Mouse (Mus musculus): ENCODE results near the gene Shank1. TPM values are rescaled to one million over a fixed set of nuclear protein-coding genes. Genes with fewer than 3 reads are reported as not detected.

The Shank1 gene
- polyA plus RNA-seq, 2 experiments = 4.3 to 13.6 TPM

- Histone ChIP-seq H3K4me2 (replicated peaks; ENCODE audit: low read depth, low read length, severe bottlenecking) (peak within 1 kb of the TSS; percentile 96), H3K36me3 (ENCODE audit: control insufficient read depth, insufficient read depth, low read length) (no peaks in the 10 kb centered on the region), H3K4me3 (replicated peaks; ENCODE audit: low read length) (peak within 1 kb of the TSS; percentile 50), H3K9ac (ENCODE audit: low read depth, low read length, severe bottlenecking) (peak within 1 kb of the TSS; percentile 50), H3K27ac (replicated peaks; ENCODE audit: low read depth, low read length) (no peak within 1 kb of the TSS), H3K9me3 (ENCODE audit: control insufficient read depth, low read length) (no peaks in the 10 kb centered on the region), H3K27me3 (ENCODE audit: control insufficient read depth, insufficient read depth, low read length) (0 out of 2 replicates have a peak, but pooled peaks cover 4% of the 10 kb centered on the region), H3K4me1 (ENCODE audit: control insufficient read depth, insufficient read depth, low read length) (no peaks in the 10 kb centered on the region)
- WGBS = 0% methylated on average over 11 of the region's 33 CpGs
- ATAC-seq (ENCODE audit: low FRiP score, low read depth) = peak; percentile 84
- TF ChIP-seq POLR2A (IDR thresholded peaks at IDR 0.05; ENCODE audit: borderline replicate concordance, extremely low read depth, insufficient read depth, insufficient read length) = no peak
- peak; percentile 70 for DNase-seq (ENCODE audit: low spot score)
These were observed 74.1 kb downstream of the Shank1 start, which contains the start of gene Syt3 for GRCm38 (mm10) chr7:44383980-44384715. Gene Syt3, plus strand, starts transcription at chr7:44384102.

- ATAC-seq (ENCODE audit: low FRiP score, low read depth) (no peak), DNase-seq (ENCODE audit: low spot score) (no peak)
- Histone ChIP-seq H3K27me3 (ENCODE audit: control insufficient read depth, insufficient read depth, low read length) (0 out of 2 replicates have a peak, but pooled peaks cover 4% of the 10 kb centered on the region), H3K4me1 (ENCODE audit: control insufficient read depth, insufficient read depth, low read length) (no peaks in the 10 kb centered on the region), H3K9me3 (ENCODE audit: control insufficient read depth, low read length) (no peaks in the 10 kb centered on the region), H3K4me3 (replicated peaks; ENCODE audit: low read length) (peak overlapping the region; percentile 50), H3K4me2 (replicated peaks; ENCODE audit: low read depth, low read length, severe bottlenecking) (peak overlapping the region; percentile 96), H3K9ac (ENCODE audit: low read depth, low read length, severe bottlenecking) (peak overlapping the region; percentile 50), H3K36me3 (ENCODE audit: control insufficient read depth, insufficient read depth, low read length) (no peaks in the 10 kb centered on the region), H3K27ac (replicated peaks; ENCODE audit: low read depth, low read length) (no peak overlapping the region)
- no peak for TF ChIP-seq POLR2A (IDR thresholded peaks at IDR 0.05; ENCODE audit: borderline replicate concordance, extremely low read depth, insufficient read depth, insufficient read length)
- 0% methylated on average over 17 of the region's 17 CpGs for WGBS
These were observed 74.6 kb downstream of the Shank1 start for GRCm38 (mm10) chr7:44384716-44385059.

DNA sequence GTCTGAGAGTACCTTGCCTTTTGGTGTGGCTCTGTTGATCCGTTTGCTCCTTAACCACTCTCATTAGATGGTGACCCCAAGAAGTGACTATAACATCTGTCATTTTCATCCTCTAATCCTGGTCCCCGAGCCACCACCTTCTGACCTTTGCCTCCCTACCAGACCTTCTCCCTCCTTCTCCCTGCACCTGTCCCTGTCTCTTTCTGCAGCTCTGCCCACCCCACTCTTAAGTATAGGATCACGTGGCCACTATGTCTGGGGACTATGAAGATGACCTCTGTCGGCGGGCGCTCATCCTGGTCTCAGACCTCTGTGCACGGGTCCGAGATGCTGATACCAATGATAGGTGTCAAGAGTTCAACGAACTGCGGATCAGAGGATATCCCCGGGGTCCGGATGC, 75.7 kb downstream of the Shank1 start, which contains the start of gene 1700008O03Rik:
Gene 1700008O03Rik (minus strand): TSS at position 101 of the 400 bp plus-strand sequence.
- H3K27ac ChIP-seq (replicated peaks; ENCODE audit: low read depth, low read length) = no peak within 1 kb of the TSS
- no peaks in the 10 kb centered on the region for H3K4me1 ChIP-seq (ENCODE audit: control insufficient read depth, insufficient read depth, low read length)
- no peak for ATAC-seq (ENCODE audit: low FRiP score, low read depth)
- H3K4me3 ChIP-seq (replicated peaks; ENCODE audit: low read length) = peak within 1 kb of the TSS; percentile 50
- H3K4me2 ChIP-seq (replicated peaks; ENCODE audit: low read depth, low read length, severe bottlenecking) = peak within 1 kb of the TSS; percentile 96
- TF ChIP-seq POLR2A (IDR thresholded peaks at IDR 0.05; ENCODE audit: borderline replicate concordance, extremely low read depth, insufficient read depth, insufficient read length) = no peak
- DNase-seq (ENCODE audit: low spot score) = no peak
- 0 out of 2 replicates have a peak, but pooled peaks cover 4% of the 10 kb centered on the region for H3K27me3 ChIP-seq (ENCODE audit: control insufficient read depth, insufficient read depth, low read length)
- WGBS = 75% methylated on average over 12 of the region's 12 CpGs
- H3K36me3 ChIP-seq (ENCODE audit: control insufficient read depth, insufficient read depth, low read length) = no peaks in the 10 kb centered on the region
- H3K9ac ChIP-seq (ENCODE audit: low read depth, low read length, severe bottlenecking) = peak within 1 kb of the TSS; percentile 50
- H3K9me3 ChIP-seq (ENCODE audit: control insufficient read depth, low read length) = no peaks in the 10 kb centered on the region

DNA sequence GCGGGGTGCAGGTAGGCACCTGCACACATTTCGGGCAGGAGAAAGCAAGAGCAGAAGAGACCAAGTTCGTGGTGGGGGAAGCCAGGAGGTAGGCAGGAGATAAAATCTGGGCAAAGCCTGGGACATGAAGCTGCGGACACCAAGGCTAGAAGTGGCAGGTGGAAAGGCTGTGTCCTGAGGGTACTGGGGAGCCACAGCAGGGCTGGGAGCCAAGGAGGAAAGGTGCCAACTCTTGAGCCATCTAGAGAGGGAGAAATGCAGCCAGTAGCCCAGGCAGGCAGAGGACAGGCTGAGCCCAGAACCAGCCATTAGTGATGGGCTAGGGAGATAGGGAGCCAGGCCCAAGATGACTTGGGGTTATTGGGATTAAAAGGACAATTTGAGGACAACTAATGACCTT, 81.8 kb downstream of the Shank1 start:
- Histone ChIP-seq H3K9me3 (ENCODE audit: control insufficient read depth, low read length) (no peaks in the 10 kb centered on the region), H3K9ac (ENCODE audit: low read depth, low read length, severe bottlenecking) (no peak overlapping the region), H3K4me3 (replicated peaks; ENCODE audit: low read length) (no peak overlapping the region), H3K27ac (replicated peaks; ENCODE audit: low read depth, low read length) (no peak overlapping the region), H3K27me3 (ENCODE audit: control insufficient read depth, insufficient read depth, low read length) (no peaks in the 10 kb centered on the region), H3K4me1 (ENCODE audit: control insufficient read depth, insufficient read depth, low read length) (no peaks in the 10 kb centered on the region), H3K4me2 (replicated peaks; ENCODE audit: low read depth, low read length, severe bottlenecking) (no peak overlapping the region), H3K36me3 (ENCODE audit: control insufficient read depth, insufficient read depth, low read length) (no peaks in the 10 kb centered on the region)
- WGBS = 82% methylated on average over 4 of the region's 4 CpGs
- no peak for TF ChIP-seq POLR2A (IDR thresholded peaks at IDR 0.05; ENCODE audit: borderline replicate concordance, extremely low read depth, insufficient read depth, insufficient read length)
- DNase-seq (ENCODE audit: low spot score) (no peak), ATAC-seq (ENCODE audit: low FRiP score, low read depth) (no peak)

DNA sequence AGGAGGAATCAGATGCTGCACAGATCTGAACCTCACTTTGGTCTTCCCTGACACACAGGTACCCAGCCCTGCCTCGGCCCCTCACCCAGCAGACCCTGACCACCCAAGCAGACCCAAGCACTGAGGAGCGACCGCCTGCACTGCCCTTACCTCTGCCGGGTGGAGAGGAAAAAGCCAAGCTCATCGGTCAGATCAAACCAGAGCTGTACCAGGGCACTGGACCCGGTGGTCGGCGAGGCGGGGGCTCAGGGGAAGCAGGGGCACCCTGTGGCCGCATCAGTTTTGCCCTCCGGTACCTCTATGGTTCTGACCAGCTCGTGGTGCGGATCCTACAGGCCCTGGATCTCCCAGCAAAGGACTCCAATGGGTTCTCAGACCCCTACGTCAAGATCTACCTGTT, 82.3 kb downstream of the Shank1 start:
- no peaks in the 10 kb centered on the region for H3K4me1 ChIP-seq (ENCODE audit: control insufficient read depth, insufficient read depth, low read length)
- no peak for ATAC-seq (ENCODE audit: low FRiP score, low read depth)
- H3K27ac ChIP-seq (replicated peaks; ENCODE audit: low read depth, low read length) = no peak overlapping the region
- DNase-seq (ENCODE audit: low spot score) = no peak
- H3K4me3 ChIP-seq (replicated peaks; ENCODE audit: low read length) = no peak overlapping the region
- H3K27me3 ChIP-seq (ENCODE audit: control insufficient read depth, insufficient read depth, low read length) = no peaks in the 10 kb centered on the region
- no peaks in the 10 kb centered on the region for H3K36me3 ChIP-seq (ENCODE audit: control insufficient read depth, insufficient read depth, low read length)
- no peak overlapping the region for H3K9ac ChIP-seq (ENCODE audit: low read depth, low read length, severe bottlenecking)
- 86% methylated on average over 14 of the region's 14 CpGs for WGBS
- TF ChIP-seq POLR2A (IDR thresholded peaks at IDR 0.05; ENCODE audit: borderline replicate concordance, extremely low read depth, insufficient read depth, insufficient read length) = no peak
- H3K4me2 ChIP-seq (replicated peaks; ENCODE audit: low read depth, low read length, severe bottlenecking) = no peak overlapping the region
- no peaks in the 10 kb centered on the region for H3K9me3 ChIP-seq (ENCODE audit: control insufficient read depth, low read length)

Data from limb, embryonic 14.5 days (tissue).